Mouse (Mus musculus) erythroid progenitor cell, adult 5-6 weeks (primary cell): ENCODE results near the gene Cd47. TPM values are rescaled to one million over a fixed set of nuclear protein-coding genes. Genes with fewer than 3 reads are reported as not detected.

Source experiments
- ATAC-seq: replicated peaks from 2 replicates; pipeline ENCODE4 v1.8.0; 2016; ENCODE audit warnings: moderate number of reproducible peaks, mild to moderate bottlenecking, moderate TSS enrichment, inconsistent platforms; ENCODE audit not compliant: poor library complexity, low FRiP score, severe bottlenecking
- total RNA-seq, 2 experiments: library from RNA; stranded (forward) in 1 of 2; stranded (reverse) in 1 of 2; fragments of 150-400 nt in 1 of 2; fragments of 186-747, 209-891 nt in 1 of 2; gene quantifications; 2 replicates each; pipeline versions ENCODE4 v1.2.3 to v1.2.4; 2015 to 2017; ENCODE audit warnings: low replicate concordance in 2 of 2

Gene Cd47
- total RNA-seq (2015; ENCODE audit: low replicate concordance) = 742 and 874 TPM in 2 replicates
- total RNA-seq (2017; ENCODE audit: low replicate concordance) = 624 and 761 TPM in 2 replicates

GRCm38 (mm10) chr16:49799597-49800561 is at the start of gene Cd47:
TSS of gene Cd47 (plus strand) at chr16:49800533.
- peak; percentile 86 for ATAC-seq

GRCm38 (mm10) chr16:49752906-49753305 is 47.4 kb upstream of the Cd47 start:
- no peak for ATAC-seq

GRCm38 (mm10) chr16:49753318-49753717 is 47.0 kb upstream of the Cd47 start:
- no peak for ATAC-seq

DNA sequence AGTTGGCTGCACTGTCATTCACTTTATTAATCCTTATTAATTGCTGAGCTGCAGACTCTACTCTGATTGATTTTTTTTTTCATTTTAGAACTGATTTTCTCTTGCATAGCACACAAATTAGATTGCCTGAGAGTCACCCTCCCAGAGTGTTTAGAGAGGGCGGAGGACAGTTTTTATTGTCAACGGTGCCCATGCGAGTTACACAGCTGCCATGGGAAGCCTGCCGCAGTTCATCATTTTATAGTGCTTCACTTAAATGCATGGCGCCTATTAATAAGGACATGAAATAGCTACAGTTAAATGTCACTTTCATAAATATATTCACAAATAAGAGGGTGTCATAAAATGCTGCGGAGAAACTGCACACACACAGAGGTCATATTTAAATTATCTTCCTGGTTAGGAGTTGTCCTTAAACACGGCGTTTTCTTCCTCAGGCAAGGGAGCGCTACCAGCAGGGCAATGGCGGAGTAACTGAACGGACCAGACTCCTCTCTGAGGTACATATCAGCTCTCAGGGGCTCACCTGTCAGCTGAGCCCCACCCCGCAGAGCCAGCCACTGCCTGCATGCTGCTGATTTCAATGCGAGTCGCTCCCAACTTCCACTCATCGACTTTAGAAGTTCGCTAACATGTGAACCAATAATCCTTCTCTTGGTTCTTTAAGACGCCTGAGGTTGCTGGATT is 39.7 kb upstream of the Cd47 start:
- ATAC-seq = no peak

GRCm38 (mm10) chr16:49761981-49762380 is 38.4 kb upstream of the Cd47 start:
- ATAC-seq = no peak

DNA sequence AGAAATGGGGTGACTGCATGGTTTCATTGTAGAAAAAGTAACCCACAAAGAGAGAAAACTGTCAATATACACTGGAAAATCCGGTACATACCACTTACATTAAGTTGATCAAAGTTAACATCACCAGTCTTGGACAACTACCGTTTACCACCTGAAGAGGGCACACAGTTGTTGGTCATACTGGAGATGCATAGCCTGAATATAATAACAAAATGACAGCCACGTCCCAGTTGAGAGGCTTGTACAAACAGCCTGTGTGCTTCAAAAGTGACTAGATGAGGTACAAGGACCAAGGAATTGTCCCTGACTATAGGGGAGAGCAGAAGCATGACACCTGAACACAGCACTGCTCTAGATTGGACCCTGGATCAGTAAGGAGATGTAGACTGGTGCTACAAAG is 34.0 kb upstream of the Cd47 start:
- peak; percentile 79 for ATAC-seq

DNA sequence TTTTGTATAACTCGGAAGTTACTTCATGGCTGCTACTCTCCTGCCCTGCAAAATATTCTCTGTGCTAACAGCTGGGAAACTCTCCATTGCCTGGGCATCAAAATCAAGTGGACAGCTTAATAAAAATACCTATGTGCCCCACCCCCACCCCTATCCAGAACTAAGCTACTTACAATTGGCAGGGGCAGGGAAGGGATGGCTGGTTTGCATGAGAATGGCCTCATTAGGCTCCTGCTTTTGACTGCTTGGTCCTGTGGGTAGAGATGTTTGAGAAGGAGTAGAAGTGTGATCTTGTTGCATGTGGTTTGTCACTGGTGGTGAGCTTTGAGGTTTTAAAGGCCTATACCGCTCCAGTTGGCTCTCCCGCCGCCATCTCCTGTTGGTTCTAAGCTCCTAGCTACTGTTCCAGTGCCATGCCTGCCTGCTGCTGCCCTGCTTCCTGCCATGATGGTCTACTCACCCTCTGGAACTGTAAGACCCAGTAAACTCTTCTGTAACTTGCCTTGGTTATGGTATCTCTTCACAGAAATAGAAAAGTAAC is 31.8 kb upstream of the Cd47 start:
- ATAC-seq = no peak

DNA sequence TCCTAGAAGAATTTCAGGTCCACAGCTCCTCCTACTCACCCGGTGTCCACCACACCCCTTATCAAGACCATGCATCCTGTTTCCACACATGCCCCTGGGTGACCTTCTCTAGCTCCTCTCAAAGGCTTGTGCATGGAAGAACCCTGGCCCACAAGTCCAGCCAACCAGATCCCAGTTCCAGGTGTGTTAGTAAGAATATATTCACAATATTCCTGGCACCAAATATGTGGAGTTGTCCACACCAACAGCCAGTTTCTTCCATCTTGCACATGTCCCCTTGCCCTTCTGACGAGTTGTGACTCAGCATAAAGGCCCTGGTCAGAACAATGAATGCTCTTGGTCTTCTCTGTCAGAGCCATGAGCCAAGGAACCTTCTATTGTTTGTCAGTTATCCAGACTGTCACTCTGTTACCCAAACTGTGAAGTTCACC is 30.5 kb upstream of the Cd47 start:
- ATAC-seq = peak; percentile 76

DNA sequence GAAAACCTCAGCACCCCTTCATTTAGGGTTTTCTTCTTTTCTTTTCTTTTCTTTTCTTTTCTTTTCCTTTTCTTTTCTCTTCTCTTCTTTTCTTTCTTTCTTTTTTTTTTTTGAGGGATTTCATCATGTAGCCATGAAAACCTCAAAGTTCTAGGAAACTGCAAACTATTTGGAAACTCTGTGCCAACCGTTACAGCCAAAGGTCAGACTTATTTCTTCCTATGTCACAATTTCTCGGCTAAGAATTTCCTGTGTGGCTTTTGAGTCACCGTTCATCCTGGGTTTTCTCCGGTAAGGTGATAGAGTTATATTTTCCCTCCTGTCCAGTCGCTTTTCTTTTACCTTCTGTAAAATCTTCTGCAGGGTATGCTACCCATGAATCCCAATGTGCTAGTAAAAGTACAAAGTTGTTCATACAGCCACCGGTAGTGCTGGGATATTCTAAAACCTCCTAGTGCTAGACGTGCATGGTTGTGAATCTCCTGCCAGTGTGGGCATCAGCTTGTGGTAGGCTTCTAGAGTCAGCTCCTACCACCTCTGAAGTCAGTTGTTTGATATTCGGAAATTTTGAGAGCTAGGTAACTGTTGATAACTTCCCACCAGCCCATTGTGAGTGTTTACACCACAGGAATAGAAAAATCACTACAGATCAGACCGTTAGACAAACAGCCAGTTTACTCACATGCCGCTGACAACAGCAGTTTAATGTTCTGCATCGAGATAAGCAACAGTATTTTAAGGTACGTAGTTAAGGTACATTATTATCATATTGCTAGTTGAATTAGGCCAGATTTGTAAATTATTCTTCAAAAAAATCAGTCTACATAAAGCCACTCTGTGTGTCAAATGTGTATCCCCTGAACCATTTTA is 29.8 kb upstream of the Cd47 start:
- ATAC-seq = no peak

DNA sequence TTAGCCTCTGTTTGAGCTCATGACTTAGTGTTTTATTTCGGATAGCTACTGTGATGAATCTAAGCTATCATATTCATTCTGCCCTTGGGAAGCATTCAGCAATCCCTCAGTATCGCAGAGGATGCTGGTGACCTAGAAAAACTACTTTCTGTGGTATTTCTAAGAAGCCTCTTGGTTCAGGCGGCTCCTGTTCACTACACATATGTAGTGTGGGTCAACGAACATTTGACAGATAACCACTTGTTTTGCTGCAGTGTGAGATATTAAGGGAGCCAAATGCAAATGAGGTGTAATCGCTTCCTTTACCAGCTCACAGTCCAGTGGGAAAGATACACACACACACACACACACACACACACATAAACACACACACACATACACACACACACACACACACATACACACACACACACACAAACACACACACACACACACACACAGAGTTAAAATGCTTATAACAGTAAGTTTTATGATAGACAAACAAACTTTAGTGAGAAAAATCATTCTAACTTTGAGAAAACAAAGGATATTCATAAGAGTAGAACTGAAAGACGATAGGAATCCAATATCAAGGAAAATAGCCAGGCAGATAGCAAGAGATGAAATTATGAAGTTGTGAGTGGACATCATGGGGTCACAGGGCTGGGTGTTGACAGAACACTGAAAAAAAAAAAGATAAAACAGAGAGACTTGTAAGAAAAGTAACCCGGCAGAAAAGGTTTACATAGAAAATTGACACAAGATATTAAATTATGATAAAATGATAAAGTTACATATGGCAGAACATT is 28.5 kb upstream of the Cd47 start:
- peak; percentile 46 for ATAC-seq

- ATAC-seq = no peak
Measured at GRCm38 (mm10) chr16:49772576-49772975, 27.8 kb upstream of the Cd47 start.

GRCm38 (mm10) chr16:49773068-49773467 is 27.3 kb upstream of the Cd47 start:
- no peak for ATAC-seq

DNA sequence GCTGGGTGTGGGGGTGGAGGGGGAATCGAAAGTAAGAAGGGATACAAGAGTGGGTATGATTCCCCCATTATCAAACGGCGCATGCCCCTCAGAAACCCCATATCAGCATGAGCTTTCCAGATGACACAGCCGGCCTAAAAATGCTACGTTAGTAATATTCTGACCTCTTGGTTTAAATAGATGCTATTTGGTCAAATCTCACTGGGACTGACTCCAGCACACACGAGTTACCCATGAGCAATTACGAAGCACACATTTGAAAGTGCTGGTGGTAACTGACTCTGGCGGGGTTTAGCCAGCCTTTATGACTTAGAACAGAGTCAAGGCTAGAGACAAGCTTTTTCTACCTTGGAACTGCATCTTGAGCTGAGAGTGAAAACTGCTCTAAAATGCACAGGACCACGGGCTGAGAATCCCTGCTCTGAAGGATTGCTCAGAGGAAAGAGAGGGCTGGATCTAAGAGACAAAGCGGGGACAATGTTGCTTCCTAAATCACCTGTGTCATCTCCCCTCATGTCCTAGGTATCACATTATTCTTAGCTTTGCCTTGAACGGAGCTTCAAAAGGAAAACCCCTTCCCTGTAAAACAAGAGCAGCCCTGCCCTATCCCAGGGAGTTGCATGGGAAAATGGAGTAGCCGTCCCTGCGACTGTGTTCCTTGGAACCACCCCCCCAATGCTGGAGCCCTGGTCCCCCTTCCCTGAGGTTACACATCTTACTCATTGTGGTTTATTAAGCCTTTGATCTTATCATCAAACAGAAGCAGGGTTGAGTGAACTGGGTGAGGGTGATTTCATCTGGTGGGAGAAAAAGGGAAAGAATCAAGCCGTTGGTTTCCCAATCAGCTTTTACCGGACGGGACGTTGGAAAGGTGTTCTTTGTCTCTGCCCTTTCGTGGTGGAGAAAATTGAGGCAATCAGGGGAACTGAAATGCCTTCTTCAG is 26.0 kb upstream of the Cd47 start:
- ATAC-seq = no peak

DNA sequence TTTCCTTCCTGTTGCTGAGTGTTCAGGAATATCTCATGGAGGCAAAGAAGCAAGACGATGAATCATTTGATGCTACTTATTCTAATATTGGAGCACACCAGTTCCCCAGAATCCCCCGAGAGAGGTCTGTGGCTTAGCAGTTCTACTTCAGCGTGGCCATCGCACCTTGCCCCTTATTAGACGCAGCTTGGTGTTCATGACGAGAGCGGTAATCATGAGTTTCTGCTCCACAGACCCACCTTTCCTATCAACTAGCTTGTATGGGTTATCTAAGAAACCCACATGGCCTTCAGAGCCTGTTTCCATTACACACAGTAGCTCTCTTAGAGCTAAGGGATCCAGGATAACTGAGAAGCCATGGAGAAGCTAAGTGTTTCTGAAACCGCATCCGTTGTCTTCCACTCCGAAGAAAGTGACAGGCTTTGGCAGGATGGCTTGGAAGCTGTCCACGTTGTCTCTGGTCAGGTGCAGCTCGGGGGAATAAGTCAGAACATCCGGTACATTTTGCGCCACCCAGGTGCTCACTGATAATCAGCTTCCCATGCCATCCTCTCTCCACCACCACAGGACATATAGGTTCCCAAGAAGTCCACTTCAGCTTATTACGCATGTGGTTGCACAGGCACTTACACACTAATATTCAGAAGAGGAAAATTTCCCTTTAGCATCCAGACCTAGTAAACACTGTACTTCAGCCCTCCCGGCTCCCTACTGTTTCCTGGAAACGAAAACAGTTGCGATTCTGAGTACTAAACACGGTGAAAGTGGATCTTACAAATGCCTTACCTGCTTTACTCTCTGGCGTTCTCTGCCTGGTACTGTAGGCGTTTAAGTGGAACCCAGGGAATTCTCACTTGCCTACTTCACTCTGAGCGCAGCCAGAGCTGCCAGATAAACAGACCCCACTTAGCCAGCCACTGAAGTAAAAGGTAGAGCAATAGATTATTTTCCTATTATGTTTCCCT is 25.0 kb upstream of the Cd47 start:
- ATAC-seq = peak; percentile 73

- peak; percentile 65 for ATAC-seq
Measured at GRCm38 (mm10) chr16:49776981-49777380, 23.4 kb upstream of the Cd47 start.

DNA sequence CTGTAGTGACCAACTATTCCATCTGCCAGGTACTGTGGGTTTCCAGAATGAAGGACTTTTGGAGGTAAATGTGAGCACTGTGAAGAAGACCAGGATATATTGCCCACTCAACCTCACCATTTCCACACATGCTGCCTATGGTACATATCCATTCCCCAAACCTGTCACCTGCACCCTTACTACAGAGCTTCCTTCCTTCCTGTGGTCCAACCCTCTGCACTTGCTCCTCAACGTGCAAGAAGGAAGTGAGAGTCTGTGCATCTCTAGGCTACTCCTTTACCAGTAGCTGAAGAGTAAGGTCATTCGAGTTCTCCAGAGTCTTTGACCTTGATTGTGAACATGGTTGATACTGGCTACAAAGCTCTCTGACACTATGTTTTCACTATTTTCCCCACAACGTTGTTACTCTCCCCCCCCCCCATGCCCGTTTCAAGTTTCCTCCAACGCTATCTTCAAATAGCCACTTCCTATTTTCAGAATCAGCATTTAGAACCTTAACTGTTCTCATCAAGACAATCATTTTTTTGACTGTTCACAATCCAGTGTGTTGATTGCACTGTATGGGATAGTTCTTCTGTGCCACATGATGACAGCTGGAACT is 18.7 kb upstream of the Cd47 start:
- no peak for ATAC-seq
